ENCODE assay signal across 8 mouse cellular contexts in the genomic region with DNA sequence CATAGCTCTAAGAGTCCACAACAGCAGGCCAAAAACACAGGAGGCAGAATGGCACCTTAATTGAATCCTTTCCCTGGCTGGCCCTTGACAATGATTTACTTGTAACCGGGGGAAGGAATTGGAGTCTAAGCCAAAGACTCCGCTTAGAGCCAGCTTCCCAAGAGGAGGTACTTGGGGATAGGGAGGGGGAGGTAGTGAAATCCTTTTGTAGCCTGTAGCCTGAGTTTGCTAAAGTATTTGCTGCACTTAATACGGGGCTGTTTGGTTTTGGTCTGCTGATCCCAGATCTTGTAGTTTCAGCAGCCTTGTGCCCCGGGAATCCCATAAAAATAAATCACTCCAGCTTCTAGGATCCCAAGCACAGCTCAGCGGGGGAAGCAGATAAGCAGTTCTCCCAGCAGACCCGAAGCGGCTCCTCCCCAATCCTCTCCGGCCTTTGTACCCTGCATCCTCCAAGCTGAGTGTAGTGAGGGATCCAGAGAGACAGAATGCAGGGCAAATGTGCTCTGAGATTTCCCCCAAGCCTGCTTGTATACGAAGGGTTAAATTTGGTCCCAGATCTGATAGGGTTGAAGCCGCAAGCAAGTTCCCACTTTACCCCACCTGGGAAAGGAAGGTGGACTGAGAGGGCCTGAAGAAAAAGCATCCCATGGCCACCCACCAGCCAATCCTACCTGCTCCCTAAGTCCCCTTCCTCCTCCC. TPM values are rescaled to one million over a fixed set of nuclear protein-coding genes. Genes with fewer than 3 reads are reported as not detected.
DNase-seq lines count a peak whose midpoint lies in the region; ATAC-seq and TF ChIP-seq lines count a peak whose summit lies in the region.

No protein-coding gene starts in this region.

- peak overlapping the region; percentile 60 for H3K4me3 ChIP-seq in left cerebral cortex, adult 2 months
- H3K4me3 ChIP-seq in neural tube, embryonic 12.5 days: peak overlapping the region; percentile 61

- no peaks in the 10 kb centered on the region for H3K36me3 ChIP-seq in neural tube, embryonic 12.5 days

- no peaks in the 10 kb centered on the region for H3K27me3 ChIP-seq in neural tube, embryonic 12.5 days (replicated peaks)

- H3K27ac ChIP-seq in left cerebral cortex, adult 2 months: peak overlapping the region; percentile 72; the same call in 1 of the 2 replicates
- 0 out of 2 replicates have a peak overlapping the region, but pooled peaks have one; percentile 26 for H3K27ac ChIP-seq in neural tube, embryonic 12.5 days

- peak; percentile 52 for ATAC-seq in neural tube, embryonic 12.5 days (ENCODE audit: low FRiP score, low read depth)

- intact Hi-C loops in left cerebral cortex, adult 2 months (cut with DNase I): loop anchor here (5.0 to 10.0 kb wide), 6 partner anchors 60 to 1437 kb away; no protein-coding TSS in a partner anchor

- 2% methylated on average over 10 of the region's 10 CpGs for WGBS in neural tube, embryonic 12.5 days

- TF ChIP-seq CTCF in left cerebral cortex, adult 2 months (IDR thresholded peaks at IDR 0.05): no peak

- no peaks in the 10 kb centered on the region for H3K9me3 ChIP-seq in neural tube, embryonic 12.5 days

- H3K4me2 ChIP-seq in neural tube, embryonic 12.5 days (replicated peaks): peak overlapping the region; percentile 99

- H3K9ac ChIP-seq in neural tube, embryonic 12.5 days: peak overlapping the region; percentile 60; the same call in 1 of the 2 replicates

- peaks cover 18% of the 10 kb centered on the region for H3K4me1 ChIP-seq in neural tube, embryonic 12.5 days

- DNase-seq in left cerebral cortex, adult 2 months (ENCODE audit: extremely low spot score in 1 of 2, low spot score in 2 of 2): peak; percentile 10 to 14
- DNase-seq in left cerebral cortex, adult 18-20 months (ENCODE audit: low spot score in 2 of 2): no peak
- DNase-seq in cerebellum, postnatal 14 days: peak; percentile 20 to 30
- DNase-seq in heart, adult 9 months (ENCODE audit: low spot score in 2 of 2): peak; percentile 20 to 35
- peak; percentile 77 to 91 for DNase-seq in kidney, adult 8-10 months
- DNase-seq in liver (peak; percentile 30), adipocyte (ENCODE audit: low spot score) (no peak)

RNA-seq across cellular contexts. Expression of a gene that starts 31.3 kb away (rescaled TPM):
- total RNA-seq in left cerebral cortex, adult 2 months (2021): 1 to 10 TPM; 5.3 to 6.2 TPM
- total RNA-seq in left cerebral cortex, adult 18-20 months (2021): 1 to 10 TPM; 5.4 to 5.8 TPM
- 9.7 and 11.5 TPM in 2 replicates for polyA plus RNA-seq in neural tube, embryonic 12.5 days (2016; fragmentation: Nextera tagmentation; extraction: Ambion mirVana)

Comparison
In these comparisons a context has a peak if more than half of its experiments do, and no peak if none do; other contexts are left out.
1. DNase-seq: peak in left cerebral cortex, adult 2 months (2 of 2), cerebellum, postnatal 14 days (2 of 2), heart, adult 9 months (2 of 2), kidney, adult 8-10 months (2 of 2) and liver (single experiment); none in left cerebral cortex, adult 18-20 months (0 of 2) and adipocyte (single experiment).